Comparison of ENCODE assay signal across 10 mouse cellular contexts in the genomic region with DNA sequence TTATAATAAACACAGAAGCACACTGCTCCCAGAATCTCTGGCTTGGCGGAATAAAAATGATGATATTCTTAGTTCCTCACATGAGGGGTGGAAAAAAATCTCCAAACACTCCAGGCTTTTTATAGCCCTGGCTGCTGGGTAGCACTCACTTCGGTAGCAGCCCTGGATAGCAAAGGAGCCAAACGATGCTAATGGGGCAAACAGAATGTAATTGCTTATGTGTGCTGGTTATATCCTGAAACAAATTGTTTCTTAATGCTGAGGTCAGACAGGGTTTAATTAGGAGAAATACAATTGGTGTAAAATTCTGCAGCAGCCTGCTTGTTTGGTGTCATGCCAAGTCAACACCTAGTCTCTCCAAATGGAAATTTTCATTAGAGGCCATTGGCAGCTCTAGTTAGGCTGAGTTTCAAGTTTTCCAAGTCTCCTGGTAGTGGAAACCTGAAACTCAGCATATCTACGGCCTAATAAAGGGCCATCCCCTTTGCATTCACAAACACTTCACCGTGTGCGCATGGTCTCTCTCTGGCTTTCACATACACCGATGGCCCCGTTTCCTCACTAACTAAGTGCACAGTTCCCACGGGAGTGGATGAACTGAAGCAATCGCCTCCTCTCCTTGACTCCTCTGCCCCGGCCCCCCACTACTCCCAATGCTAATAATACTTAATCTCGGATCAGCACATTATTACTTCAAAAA.
DNase-seq lines count a peak whose midpoint lies in the region; ATAC-seq lines count a peak whose summit lies in the region.
"Had no signal": no experiment of that assay in that cellular context is flagged by ENCODE, and none has a peak within 500 bp of the region (broad histone marks: within the 10 kb centered on the region; RNA-seq: fewer than 3 reads in every experiment).

No protein-coding gene starts in this region.

- H3K27ac ChIP-seq in hindbrain, embryonic 13.5 days: no peak overlapping the region

- intact Hi-C loops in heart, postnatal 25 days (cut with DNase I): loop anchor here (5.0 kb wide), 1 partner anchor 391 kb away; no protein-coding TSS in a partner anchor
- intact Hi-C loops in heart, postnatal 10 days (cut with DNase I): no loop called here

- H3K36me3 ChIP-seq in hindbrain, embryonic 13.5 days: no peaks in the 10 kb centered on the region

- no peak overlapping the region for H3K4me2 ChIP-seq in hindbrain, embryonic 13.5 days

- WGBS in hindbrain, embryonic 13.5 days: 69% methylated on average over 12 of the region's 12 CpGs

- no peaks in the 10 kb centered on the region for H3K9me3 ChIP-seq in hindbrain, embryonic 13.5 days

- ATAC-seq in hindbrain, embryonic 13.5 days (ENCODE audit: low FRiP score): no peak

- H3K4me1 ChIP-seq in hindbrain, embryonic 13.5 days (replicated peaks): peaks cover 13% of the 10 kb centered on the region

- H3K9ac ChIP-seq in hindbrain, embryonic 13.5 days: no peak overlapping the region

- DNase-seq in heart, adult 11 months: peak; percentile 92
- DNase-seq in heart, postnatal 25 days (ENCODE audit: low spot score): no peak
- peak; percentile 15 for DNase-seq in MN1 (ENCODE audit: low spot score)
- peak; percentile 9 to 38 for DNase-seq in cerebellum, postnatal 36 days
- peak; percentile 43 to 49 for DNase-seq in heart, postnatal 10 days
- no peak for DNase-seq in spleen, postnatal 10 days (ENCODE audit: low spot score in 2 of 2)
- no peak for DNase-seq in right cerebral cortex, postnatal 14 days
- DNase-seq: adrenal gland, adult 2 months had no signal

- no peak overlapping the region for H3K4me3 ChIP-seq in hindbrain, embryonic 13.5 days
- H3K4me3 ChIP-seq: erythroblast, embryonic 14.5 days had no signal

- H3K27me3 ChIP-seq in hindbrain, embryonic 13.5 days: no peaks in the 10 kb centered on the region

Comparison
In these comparisons a context has a peak if more than half of its experiments do, and no peak if none do; other contexts are left out.
1. DNase-seq: peak in heart, adult 11 months (single experiment), MN1 (single experiment), cerebellum, postnatal 36 days (2 of 2) and heart, postnatal 10 days (2 of 2); none in heart, postnatal 25 days (single experiment), spleen, postnatal 10 days (0 of 2) and right cerebral cortex, postnatal 14 days (single experiment).